Mouse (Mus musculus) pancreas, adult 10 weeks (tissue): Measurements from ENCODE around the gene Btbd10. TPM values are rescaled to one million over a fixed set of nuclear protein-coding genes. Genes with fewer than 3 reads are reported as not detected.

Experiments used
- polyA plus RNA-seq: library from polyadenylated mRNA; stranded (reverse); fragments of 350-450 nt; fragmentation: Illumina TruSeq; extraction: RNeasy Lipid Tissue Mini Kit (QIAGEN cat#74804); gene quantifications from one replicate; pipeline ENCODE4 v1.2.3, GENCODE M21; 2015; ENCODE audit warnings: low read depth, low replicate concordance; ENCODE audit not compliant: insufficient read depth

The Btbd10 gene
- polyA plus RNA-seq, result 3.5 TPM

DNA sequence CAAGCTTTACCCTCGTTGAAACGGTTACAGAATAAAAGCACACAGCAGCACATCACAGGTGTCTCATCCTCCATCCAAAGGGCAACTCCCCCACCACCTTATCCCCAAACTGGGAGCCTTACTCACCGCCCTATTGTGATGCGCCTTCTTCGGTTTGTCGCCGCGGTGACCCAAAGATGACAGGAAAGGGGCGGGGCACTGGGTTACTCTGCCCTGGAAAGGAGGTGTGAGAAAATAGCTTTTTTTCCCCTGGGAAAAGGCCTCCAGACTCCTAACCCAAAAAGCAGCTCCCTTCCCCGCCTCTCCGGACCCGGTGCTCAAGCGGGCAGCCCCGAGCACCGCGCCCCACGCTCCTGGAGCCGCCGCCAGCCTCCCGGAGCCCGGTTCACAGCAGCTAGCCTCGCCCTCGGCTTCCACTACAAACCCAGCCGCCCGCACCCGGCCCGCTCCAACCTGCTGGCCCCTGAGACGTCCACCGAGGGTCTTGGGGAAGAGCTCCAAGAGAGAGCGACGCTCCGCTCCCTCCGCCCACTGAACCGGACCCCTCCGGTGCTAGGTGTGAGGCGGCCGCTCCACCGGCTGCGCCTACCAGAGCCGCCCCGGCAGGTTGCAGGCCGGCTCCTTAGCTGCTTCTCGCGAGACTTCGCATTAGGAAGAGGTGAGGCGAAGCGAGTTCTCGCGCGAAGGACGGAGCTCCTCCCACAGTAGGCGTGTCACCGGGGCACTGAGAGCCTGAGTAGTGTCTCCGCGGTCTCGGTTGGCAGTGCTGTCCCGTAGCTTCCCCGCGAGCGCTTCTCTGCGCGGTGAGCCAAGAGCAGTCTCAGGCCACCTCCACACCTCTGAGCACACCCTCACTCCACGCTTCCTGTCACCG lies at the start of gene Btbd10:
Gene Btbd10, minus strand, starts transcription at position 647 of the 874 bp plus-strand sequence.

DNA sequence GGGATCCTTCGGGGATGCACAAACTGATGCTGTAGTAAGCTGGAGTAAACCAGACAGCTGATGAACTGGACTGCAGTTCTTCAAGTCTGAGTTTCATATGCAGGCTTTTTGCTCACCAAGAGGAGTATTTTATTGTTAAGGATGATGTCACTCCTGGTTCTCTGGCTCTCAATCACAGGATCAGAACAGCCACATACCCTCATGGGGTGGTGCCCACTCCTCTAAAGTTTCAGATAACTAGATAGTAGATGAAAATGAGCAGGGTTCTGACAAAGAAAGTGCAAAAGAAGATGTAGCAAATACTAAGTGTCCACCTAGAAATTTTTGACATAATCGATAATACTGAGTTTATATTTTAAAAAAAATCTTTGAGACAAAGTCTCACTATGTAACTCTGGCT lies 19.3 kb upstream of the Btbd10 start, which contains the start of gene Pth:
Gene Pth, minus strand, starts transcription at position 101 of the 400 bp plus-strand sequence.

Other genes with a start within 250 kb of the Btbd10 start
- 12.0 TPM for gene Arntl, start 161.9 kb downstream of the Btbd10 start, polyA plus RNA-seq
- gene Pth, start 19.2 kb upstream of the Btbd10 start, polyA plus RNA-seq, result not detected
- 8.0 TPM for gene Far1, start 144.4 kb upstream of the Btbd10 start, polyA plus RNA-seq